Mouse (Mus musculus) layer of hippocampus, postnatal 14 days (tissue): ENCODE data around the gene Cldn8. TPM values are rescaled to one million over a fixed set of nuclear protein-coding genes. Genes with fewer than 3 reads are reported as not detected.

ENCODE experiments used
- DNase-seq, 2 experiments: peaks; one replicate each; pipeline ENCODE4 v3.0.0; 2021 to 2022; ENCODE audit warnings: low spot score in 2 of 2, mixed read lengths in 1 of 2
- long read RNA-seq, 2 experiments: library from polyadenylated mRNA; stranded (forward); transcript quantifications; one replicate each; pipeline ENCODE4 v2.0.0; 2021
- total RNA-seq, 2 experiments: library from RNA; stranded (reverse); gene quantifications; 2 replicates each; pipeline ENCODE4 v1.2.3; 2021

Gene Cldn8
- total RNA-seq, result not detected
- long read RNA-seq, experiment 1, result 0 reads
- long read RNA-seq, experiment 2, result 0 reads

- no peak for DNase-seq
Observed at GRCm38 (mm10) chr16:88563045-88563913, at the start of gene Cldn8. Gene Cldn8 (minus strand): TSS chr16:88563183.

- DNase-seq, result no peak
Observed at GRCm38 (mm10) chr16:88612712-88613111, 49.7 kb upstream of the Cldn8 start.

DNA sequence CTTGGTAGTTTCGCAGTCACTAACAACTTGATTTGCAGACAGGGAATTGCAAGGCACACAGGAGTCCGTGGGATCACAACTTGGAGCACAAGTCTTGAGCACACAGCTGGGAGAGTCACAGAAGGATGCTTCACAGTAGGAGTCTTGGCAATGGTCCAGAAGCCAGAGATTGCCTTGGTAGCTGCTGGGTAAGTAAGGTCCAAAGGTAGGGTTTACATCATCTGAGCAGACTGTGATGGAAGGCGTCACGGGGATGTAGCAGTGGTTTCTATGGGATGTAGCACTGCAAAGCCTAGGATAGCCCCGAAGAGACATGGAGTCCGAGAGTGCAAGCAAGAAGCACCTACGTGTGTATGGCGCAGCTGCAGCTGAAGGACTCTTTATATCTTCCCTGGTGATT is 48.9 kb upstream of the Cldn8 start, which contains the start of gene Krtap24-1:
Gene Krtap24-1 (minus strand): TSS at position 358 of the 400 bp plus-strand sequence.
- DNase-seq, result no peak

GRCm38 (mm10) chr16:88604570-88604969 is 41.6 kb upstream of the Cldn8 start:
- DNase-seq, result no peak

DNA sequence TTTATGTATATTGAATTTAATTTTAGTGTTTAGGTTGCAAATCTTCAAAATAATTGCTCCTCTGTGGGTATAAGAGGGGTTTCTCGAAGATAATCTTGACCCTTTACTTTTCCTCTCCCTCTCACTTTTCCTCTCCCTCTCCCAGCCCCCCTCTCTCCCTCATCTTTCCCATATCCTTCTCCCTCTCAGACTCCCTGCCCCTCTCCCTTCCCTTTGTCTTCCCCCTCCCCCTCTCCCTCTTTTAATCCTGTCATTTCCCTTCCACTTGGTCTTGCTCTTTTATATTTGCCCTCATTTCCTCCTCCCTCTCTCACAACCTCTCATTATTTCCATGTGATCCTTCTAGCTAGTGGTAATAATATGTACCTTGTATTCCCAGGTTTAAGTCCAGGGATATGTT is 39.5 kb upstream of the Cldn8 start:
- DNase-seq, result no peak

DNA sequence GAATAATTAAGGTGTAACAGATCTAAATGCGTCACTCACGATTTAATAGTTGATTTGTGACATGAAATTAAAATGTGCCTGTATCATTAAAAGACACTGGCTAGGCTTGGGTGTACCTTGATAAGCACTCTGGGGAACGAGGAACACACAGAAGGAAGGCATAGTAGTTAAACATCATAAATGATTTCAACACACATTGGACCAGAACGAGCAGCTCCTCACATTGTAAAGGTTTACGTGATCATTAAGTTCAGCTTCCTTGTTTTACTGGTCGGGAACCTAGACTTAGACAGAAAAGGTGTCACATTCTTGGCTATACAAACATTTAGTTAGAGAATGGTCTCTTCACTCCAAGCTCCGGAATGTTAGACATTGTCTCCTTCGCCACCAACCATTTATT is 37.3 kb upstream of the Cldn8 start:
- DNase-seq, result no peak

GRCm38 (mm10) chr16:88599504-88600237 is 36.7 kb upstream of the Cldn8 start:
- DNase-seq, result no peak

GRCm38 (mm10) chr16:88592758-88593157 is 29.8 kb upstream of the Cldn8 start:
- no peak for DNase-seq

GRCm38 (mm10) chr16:88583338-88583737 is 20.4 kb upstream of the Cldn8 start:
- DNase-seq, result no peak

DNA sequence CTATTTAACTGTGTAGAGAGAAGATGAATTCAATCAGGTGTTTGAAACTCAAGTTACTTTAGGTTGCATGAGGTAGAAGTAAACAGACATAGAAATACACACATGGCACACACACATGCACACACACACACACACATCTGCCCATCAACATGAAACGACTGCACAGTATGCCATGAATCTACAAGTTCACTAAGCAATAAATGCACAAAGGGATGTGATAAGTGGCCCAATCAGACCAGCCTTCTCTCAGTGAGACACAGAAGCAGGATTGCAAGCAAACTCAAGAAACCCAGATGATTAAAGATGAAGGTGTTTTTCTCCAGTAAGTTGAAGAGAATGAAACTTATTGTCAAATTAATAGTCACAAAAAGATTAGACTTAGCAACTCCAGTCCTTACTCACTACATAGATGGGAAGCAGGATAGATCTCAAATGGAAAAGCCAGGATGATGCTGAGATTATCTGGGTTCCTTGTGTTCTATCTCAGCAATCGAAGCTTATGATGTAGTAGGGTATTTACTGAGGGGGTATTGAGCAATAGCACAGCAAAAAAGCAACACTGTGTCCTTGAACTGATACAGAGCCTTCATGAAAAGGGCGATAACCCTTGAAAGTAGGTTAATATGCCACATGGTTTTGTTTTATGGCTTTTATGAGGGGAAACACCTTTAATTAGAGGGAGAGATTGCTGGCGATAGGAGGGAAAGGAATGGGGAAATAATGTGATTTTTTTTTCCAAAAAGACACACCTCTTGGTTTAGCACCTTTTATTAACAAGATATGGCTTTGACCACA is 13.1 kb upstream of the Cldn8 start:
- no peak for DNase-seq

DNA sequence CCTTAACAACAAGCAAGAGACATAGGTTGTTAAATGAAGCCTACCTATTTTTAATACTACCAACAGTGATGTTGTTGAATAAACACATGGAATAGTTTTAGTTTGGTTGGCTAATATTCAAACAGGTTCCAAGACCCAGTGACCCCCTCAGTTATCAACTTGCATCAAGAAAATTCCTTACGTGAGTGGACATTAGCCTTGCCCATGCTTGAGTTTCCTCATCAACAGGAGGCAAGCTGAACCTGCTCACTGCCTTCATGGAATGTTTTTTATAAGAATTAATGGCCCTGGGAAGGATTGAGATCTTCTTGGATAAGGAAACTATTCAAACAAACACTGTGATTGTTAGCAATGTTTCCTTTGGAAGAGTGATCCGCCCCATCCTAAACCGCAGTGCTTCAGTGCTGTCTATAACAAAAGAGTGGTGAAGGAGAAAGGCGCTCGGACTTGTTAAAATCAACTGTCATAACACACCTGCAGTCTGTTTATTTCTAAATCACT is 10.0 kb upstream of the Cldn8 start:
- DNase-seq, result no peak

GRCm38 (mm10) chr16:88570136-88570535 is 7.2 kb upstream of the Cldn8 start:
- no peak for DNase-seq

DNA sequence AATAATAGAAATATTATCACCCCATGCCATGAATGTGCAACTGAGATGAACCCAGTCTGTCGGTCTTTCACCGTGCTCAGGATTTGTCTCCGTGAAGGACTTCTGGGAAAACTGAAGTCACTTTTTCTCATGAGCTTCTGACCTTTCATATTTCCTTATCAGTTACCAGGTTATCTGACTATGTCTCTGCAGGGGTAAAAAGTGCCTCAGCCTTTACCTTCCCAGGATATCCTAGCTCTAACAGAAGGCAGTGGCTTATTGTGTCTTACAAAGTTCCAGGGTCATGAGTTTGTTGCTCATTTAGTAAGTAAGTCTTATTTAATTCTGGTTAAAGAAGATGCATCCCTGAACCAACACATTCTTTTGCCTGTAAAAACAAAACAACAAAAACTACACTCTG is 6.7 kb upstream of the Cldn8 start:
- DNase-seq, result no peak

- DNase-seq, result no peak
Observed at GRCm38 (mm10) chr16:88569096-88569495, 6.1 kb upstream of the Cldn8 start.

DNA sequence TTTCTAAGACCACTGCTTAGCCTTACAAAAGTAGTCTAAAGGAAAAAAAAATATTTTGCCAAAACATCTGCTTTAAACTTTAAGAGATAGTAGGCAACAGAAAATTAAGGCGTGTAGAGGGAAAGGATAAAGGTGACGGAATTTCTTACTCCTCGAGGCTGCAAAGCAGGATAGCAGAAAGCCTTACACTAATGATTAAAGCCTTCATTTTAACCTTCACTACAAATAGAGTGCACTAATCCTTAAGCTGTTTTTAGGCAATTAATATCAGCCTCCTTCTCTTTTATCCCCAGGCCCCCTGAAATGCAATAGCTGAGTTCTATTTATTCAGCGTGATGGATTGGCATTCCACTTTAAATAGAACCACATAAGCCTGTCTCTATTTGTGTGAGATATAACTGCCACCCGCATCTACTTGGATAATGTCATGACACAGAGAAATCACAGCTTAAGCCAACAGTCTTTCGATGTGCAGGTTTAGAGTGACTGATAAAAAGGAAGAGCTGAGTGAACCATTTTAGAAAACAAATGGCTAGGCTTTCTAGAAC is 1.3 kb downstream of the Cldn8 start:
- no peak for DNase-seq

GRCm38 (mm10) chr16:88542488-88542887 is 20.5 kb downstream of the Cldn8 start:
- DNase-seq, result peak in 1 of 2 experiments; percentile 37

DNA sequence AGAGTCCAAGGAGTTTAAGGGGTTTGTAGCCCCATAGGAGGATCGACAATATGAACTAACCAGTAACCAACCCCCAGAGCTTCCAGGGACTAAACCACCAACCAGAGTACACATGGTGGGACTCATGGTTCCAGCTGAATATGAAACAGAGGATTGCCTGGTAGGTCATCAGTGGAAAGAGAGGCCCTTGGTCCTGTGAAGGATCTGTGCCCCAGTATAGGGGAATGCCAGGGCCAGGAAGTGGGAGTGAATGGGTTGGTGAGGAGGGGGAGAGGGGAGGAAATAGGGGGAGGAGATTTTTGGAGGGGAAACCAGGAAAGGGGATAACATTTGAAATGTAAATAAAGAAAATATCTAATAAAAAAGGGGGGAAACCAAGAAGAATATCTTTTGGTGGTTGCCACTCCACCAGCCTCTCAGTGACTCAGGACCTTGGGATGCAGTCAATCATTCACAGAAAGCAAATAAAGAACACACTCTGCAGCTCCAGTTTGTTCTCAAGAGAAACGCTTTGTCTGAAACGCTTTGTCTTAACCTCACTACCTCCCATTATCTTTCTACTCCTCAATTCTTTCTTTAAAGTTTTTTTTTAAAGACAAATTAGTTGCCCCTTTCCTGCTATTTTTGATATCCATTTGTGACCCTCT is 23.0 kb downstream of the Cldn8 start:
- no peak for DNase-seq

- DNase-seq, result no peak
Observed at GRCm38 (mm10) chr16:88511348-88511747, 51.6 kb downstream of the Cldn8 start.
